Mouse (Mus musculus) heart, embryonic 10.5 days (tissue): ENCODE data around the gene Myh10. TPM values are rescaled to one million over a fixed set of nuclear protein-coding genes. Genes with fewer than 3 reads are reported as not detected.

Source experiments
- DNase-seq: peaks from one replicate; pipeline ENCODE4 v3.0.0-alpha.2; 2017; ENCODE audit warnings: low spot score
- H3K27ac ChIP-seq: fragments of 300-500 bp; sonication (generic); 2 replicates; pipeline ENCODE4 v1.5.1; 2016; ENCODE audit warnings: mild to moderate bottlenecking
- H3K27me3 ChIP-seq: fragments of 300-500 bp; sonication (generic); 2 replicates; pipeline ENCODE4 v1.6.1; 2016; ENCODE audit warnings: mild to moderate bottlenecking; ENCODE audit not compliant: poor library complexity, insufficient read depth, severe bottlenecking
- H3K36me3 ChIP-seq: fragments of 300-500 bp; sonication (generic); 2 replicates; pipeline ENCODE4 v1.6.1; 2016; ENCODE audit warnings: mild to moderate bottlenecking, moderate library complexity
- H3K4me1 ChIP-seq: fragments of 300-500 bp; sonication (generic); 2 replicates; pipeline ENCODE4 v1.6.1; 2016; ENCODE audit warnings: mild to moderate bottlenecking
- H3K4me3 ChIP-seq: fragments of 300-500 bp; sonication (generic); 2 replicates; pipeline ENCODE4 v1.5.1; 2016; ENCODE audit warnings: mild to moderate bottlenecking, moderate library complexity
- H3K9me3 ChIP-seq: fragments of 300-500 bp; sonication (generic); 2 replicates; pipeline ENCODE4 v1.6.1; 2016; ENCODE audit warnings: mild to moderate bottlenecking, moderate library complexity
- WGBS: fragments of 180-500 bp; shearing (Covaris S2); methylation state at CpG from one replicate; pipeline ENCODE4 v1.1.7; 2016; 5-methylcytosine and 5-hydroxymethylcytosine counted together
- polyA plus RNA-seq: library from polyadenylated mRNA; unstranded; fragments of >200 nt; fragmentation: Nextera tagmentation; extraction: Ambion mirVana; gene quantifications from 2 replicates; pipeline ENCODE4 v1.2.1, GENCODE M21; 2016

The Myh10 gene
- polyA plus RNA-seq, 1 experiment from 2014 or later: 181 TPM

GRCm38 (mm10) chr11:68674643-68675042, 16.7 kb upstream of the Myh10 start:
- no peak overlapping the region for H3K4me3 ChIP-seq
- H3K9me3 ChIP-seq: no peaks in the 10 kb centered on the region
- H3K27ac ChIP-seq: peak overlapping the region; percentile 62
- no peaks in the 10 kb centered on the region for H3K36me3 ChIP-seq
- WGBS: 68% methylated on average over 3 of the region's 3 CpGs
- peak; percentile 60 for DNase-seq
- H3K4me1 ChIP-seq: peaks cover 26% of the 10 kb centered on the region
- no peaks in the 10 kb centered on the region for H3K27me3 ChIP-seq

- Histone ChIP-seq H3K27me3 (no peaks in the 10 kb centered on the region), H3K9me3 (no peaks in the 10 kb centered on the region), H3K27ac (peak overlapping the region; percentile 62), H3K36me3 (no peaks in the 10 kb centered on the region), H3K4me3 (no peak overlapping the region), H3K4me1 (peaks cover 26% of the 10 kb centered on the region)
- WGBS: 45% methylated on average over 3 of the region's 3 CpGs
- no peak for DNase-seq
These were observed 16.1 kb upstream of the Myh10 start for GRCm38 (mm10) chr11:68675274-68675673.

- Histone ChIP-seq H3K36me3 (no peaks in the 10 kb centered on the region), H3K27ac (0 out of 2 replicates have a peak overlapping the region, but pooled peaks have one; percentile 6), H3K9me3 (no peaks in the 10 kb centered on the region), H3K4me1 (peaks cover 19% of the 10 kb centered on the region), H3K4me3 (no peak overlapping the region), H3K27me3 (no peaks in the 10 kb centered on the region)
- WGBS: 69% methylated on average over 3 of the region's 3 CpGs
- no peak for DNase-seq
These were observed 10.0 kb upstream of the Myh10 start for GRCm38 (mm10) chr11:68681254-68681839.

GRCm38 (mm10) chr11:68682136-68682806, 9.1 kb upstream of the Myh10 start:
- no peak overlapping the region for H3K4me3 ChIP-seq
- 74% methylated on average over 8 of the region's 8 CpGs for WGBS
- H3K36me3 ChIP-seq: no peaks in the 10 kb centered on the region
- no peaks in the 10 kb centered on the region for H3K9me3 ChIP-seq
- H3K27me3 ChIP-seq: no peaks in the 10 kb centered on the region
- peak overlapping the region; percentile 6 for H3K27ac ChIP-seq
- no peak for DNase-seq
- H3K4me1 ChIP-seq: peaks cover 18% of the 10 kb centered on the region

GRCm38 (mm10) chr11:68686001-68686400, 5.4 kb upstream of the Myh10 start:
- Histone ChIP-seq H3K4me1 (peaks cover 30% of the 10 kb centered on the region), H3K4me3 (no peak overlapping the region), H3K36me3 (no peaks in the 10 kb centered on the region), H3K27me3 (no peaks in the 10 kb centered on the region), H3K27ac (no peak overlapping the region), H3K9me3 (no peaks in the 10 kb centered on the region)
- DNase-seq: peak; percentile 61
- 83% methylated on average over 5 of the region's 5 CpGs for WGBS

GRCm38 (mm10) chr11:68689304-68689703, 2.1 kb upstream of the Myh10 start:
- H3K4me3 ChIP-seq: no peak overlapping the region
- WGBS: 67% methylated on average over 1 of the region's 1 CpGs
- H3K9me3 ChIP-seq: no peaks in the 10 kb centered on the region
- DNase-seq: peak; percentile 42
- H3K36me3 ChIP-seq: no peaks in the 10 kb centered on the region
- no peak overlapping the region for H3K27ac ChIP-seq
- no peaks in the 10 kb centered on the region for H3K27me3 ChIP-seq
- peaks cover 27% of the 10 kb centered on the region for H3K4me1 ChIP-seq

- Histone ChIP-seq H3K27ac (peak overlapping the region; percentile 70; the same call in 1 of the 2 replicates), H3K4me1 (peaks cover 35% of the 10 kb centered on the region), H3K4me3 (no peak overlapping the region), H3K9me3 (no peaks in the 10 kb centered on the region), H3K27me3 (no peaks in the 10 kb centered on the region), H3K36me3 (no peaks in the 10 kb centered on the region)
- DNase-seq: peak; percentile 71
- 50% methylated on average over 5 of the region's 5 CpGs for WGBS
These were observed 894 bp upstream of the Myh10 start for GRCm38 (mm10) chr11:68690465-68690864.

GRCm38 (mm10) chr11:68692010-68692692, 792 bp downstream of the Myh10 start:
- Histone ChIP-seq H3K27ac (peak overlapping the region; percentile 96), H3K4me1 (peaks cover 37% of the 10 kb centered on the region), H3K4me3 (peak overlapping the region; percentile 84), H3K36me3 (peaks cover 8% of the 10 kb centered on the region; the same call in 1 of the 2 replicates), H3K27me3 (no peaks in the 10 kb centered on the region), H3K9me3 (no peaks in the 10 kb centered on the region)
- 1% methylated on average over 34 of the region's 34 CpGs for WGBS
- DNase-seq: no peak

GRCm38 (mm10) chr11:68692693-68693446, 1.5 kb downstream of the Myh10 start:
- no peaks in the 10 kb centered on the region for H3K27me3 ChIP-seq
- H3K4me3 ChIP-seq: peak overlapping the region; percentile 84
- H3K36me3 ChIP-seq: peaks cover 11% of the 10 kb centered on the region; the same call in 1 of the 2 replicates
- no peaks in the 10 kb centered on the region for H3K9me3 ChIP-seq
- H3K27ac ChIP-seq: peak overlapping the region; percentile 96
- WGBS: under 1% methylated on average over 43 of the region's 43 CpGs
- peaks cover 37% of the 10 kb centered on the region for H3K4me1 ChIP-seq
- peak; percentile 80 for DNase-seq

- Histone ChIP-seq H3K9me3 (no peaks in the 10 kb centered on the region), H3K27ac (peak overlapping the region; percentile 96), H3K27me3 (no peaks in the 10 kb centered on the region), H3K36me3 (peaks cover 18% of the 10 kb centered on the region), H3K4me1 (peaks cover 37% of the 10 kb centered on the region), H3K4me3 (peak overlapping the region; percentile 84)
- DNase-seq: peak; percentile 43
- 17% methylated on average over 10 of the region's 10 CpGs for WGBS
These were observed 2.2 kb downstream of the Myh10 start for GRCm38 (mm10) chr11:68693447-68694040.

- Histone ChIP-seq H3K9me3 (no peaks in the 10 kb centered on the region; the same call in 1 of the 2 replicates), H3K4me1 (peaks cover 12% of the 10 kb centered on the region), H3K27me3 (no peaks in the 10 kb centered on the region), H3K27ac (no peak overlapping the region), H3K36me3 (peaks cover 87% of the 10 kb centered on the region), H3K4me3 (no peak overlapping the region)
- no peak for DNase-seq
- WGBS: 85% methylated on average over 6 of the region's 6 CpGs
These were observed 11.0 kb downstream of the Myh10 start for GRCm38 (mm10) chr11:68702370-68702769.

GRCm38 (mm10) chr11:68703360-68703759, 12.0 kb downstream of the Myh10 start:
- no peak for DNase-seq
- peaks cover 88% of the 10 kb centered on the region for H3K36me3 ChIP-seq
- no peak overlapping the region for H3K27ac ChIP-seq
- no peak overlapping the region for H3K4me3 ChIP-seq
- H3K4me1 ChIP-seq: peaks cover 12% of the 10 kb centered on the region
- no peaks in the 10 kb centered on the region for H3K27me3 ChIP-seq
- H3K9me3 ChIP-seq: no peaks in the 10 kb centered on the region; the same call in 1 of the 2 replicates
- WGBS: 85% methylated on average over 1 of the region's 1 CpGs
